Mouse (Mus musculus): Measurements from ENCODE around the gene Dnajb3.

Dnajb3 gene

DNA sequence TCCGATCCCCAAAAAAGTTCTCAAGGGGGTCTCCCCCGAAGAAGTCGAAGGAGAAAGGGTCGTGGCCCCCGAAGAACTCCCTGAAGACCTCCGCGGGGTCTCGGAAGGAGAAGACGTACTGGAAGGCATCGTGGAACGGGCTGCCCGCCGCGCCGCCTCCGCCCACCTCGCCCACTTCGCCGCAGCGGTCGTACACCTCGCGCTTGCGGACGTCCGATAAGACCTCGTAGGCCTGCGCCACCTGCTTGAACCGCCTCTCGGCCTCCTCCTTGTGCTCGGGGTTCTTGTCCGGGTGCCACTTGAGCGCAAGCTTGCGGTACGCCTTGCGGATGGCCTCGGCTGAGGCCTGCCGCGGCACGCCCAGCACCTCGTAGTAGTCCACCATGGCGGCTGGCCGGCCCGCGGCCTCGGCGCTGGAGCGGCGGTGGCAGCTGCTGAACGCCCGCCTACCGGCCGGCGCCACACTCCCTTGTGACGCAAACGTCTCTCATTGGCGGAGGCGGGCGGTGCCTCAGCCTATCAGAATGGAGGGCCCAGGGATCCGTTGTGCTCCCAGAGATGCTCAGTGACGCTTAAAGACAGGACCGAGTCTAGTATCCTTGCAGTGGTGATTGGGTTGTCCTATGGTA, at the start of gene Dnajb3:
Gene Dnajb3, minus strand, starts transcription at position 489 of the 629 bp plus-strand sequence.
- peak; percentile 71 to 84 for DNase-seq (ENCODE audit: low spot score in 2 of 2)

DNA sequence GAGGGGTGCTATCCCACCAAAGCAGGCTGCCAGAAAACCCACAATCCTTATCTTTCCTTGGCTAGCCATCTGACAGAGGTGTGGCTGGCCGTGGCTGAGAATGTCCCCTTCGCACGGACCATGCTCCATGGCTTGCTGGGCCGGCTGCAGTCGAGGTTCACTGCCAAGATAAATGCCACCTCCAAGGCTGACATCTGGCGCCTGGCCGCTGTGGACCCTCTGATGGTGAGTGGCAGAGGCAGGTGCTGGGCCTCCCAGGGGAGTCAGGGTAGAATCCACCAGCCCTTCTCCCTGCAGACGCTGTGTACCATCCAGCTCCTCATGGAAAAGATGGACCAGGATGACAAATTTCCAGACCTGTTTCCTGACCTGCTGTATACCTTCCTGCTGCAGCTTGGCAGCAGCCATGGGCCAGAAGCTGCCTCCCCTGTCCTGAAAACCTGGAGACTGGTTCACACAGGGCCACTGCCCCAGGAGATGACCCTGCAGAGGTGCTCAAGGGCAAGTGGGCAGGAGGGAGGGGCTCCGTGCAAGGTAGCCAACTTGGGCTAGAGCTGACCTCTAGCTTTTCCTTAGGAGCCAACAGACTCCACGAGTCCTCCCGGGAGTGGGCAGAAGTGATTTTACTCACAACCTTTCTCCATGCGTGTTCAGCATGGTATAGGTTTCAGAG, 49.3 kb upstream of the Dnajb3 start:
- DNase-seq (ENCODE audit: low spot score in 2 of 2), result no peak

DNA sequence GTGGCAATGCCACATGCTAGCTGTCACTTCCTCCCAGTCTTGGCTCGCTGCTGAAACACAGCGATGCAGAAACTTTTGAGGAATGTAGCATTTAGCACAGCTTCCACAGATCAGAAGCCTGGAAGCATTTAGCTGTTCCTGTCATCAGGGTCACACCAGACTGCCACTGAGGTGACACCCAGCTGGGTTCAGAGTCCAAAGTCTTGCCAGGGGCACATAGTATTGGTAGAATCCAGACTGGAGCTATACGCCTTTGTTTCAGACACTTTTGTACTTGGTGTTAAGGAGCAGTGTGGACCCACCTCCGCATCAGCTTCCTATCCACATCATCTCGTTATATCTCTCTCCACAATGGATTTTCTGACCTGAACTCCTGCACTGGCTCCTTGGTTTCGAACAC, 48.0 kb upstream of the Dnajb3 start:
- no peak for DNase-seq (ENCODE audit: low spot score in 2 of 2)

DNA sequence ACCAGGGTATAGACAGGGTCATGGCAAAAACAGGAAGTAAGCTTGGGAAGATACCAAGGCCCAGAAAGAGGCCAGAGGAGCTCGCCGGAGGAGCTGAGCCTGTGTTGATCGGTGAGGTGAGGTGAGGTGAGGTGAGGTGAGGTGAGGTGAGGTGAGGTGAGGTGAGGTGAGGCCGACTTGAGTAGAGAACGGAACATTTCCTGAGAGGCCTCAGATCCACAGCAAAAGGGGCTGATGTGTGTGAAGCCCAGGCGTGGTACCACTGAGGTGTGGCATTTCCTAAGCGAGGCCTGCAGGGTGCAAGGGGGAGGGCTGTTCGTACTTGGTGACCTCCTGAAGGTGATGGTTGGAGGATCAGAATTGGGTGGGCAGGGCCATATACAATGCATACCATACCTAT, 47.5 kb upstream of the Dnajb3 start:
- no peak for DNase-seq (ENCODE audit: low spot score in 2 of 2)

DNA sequence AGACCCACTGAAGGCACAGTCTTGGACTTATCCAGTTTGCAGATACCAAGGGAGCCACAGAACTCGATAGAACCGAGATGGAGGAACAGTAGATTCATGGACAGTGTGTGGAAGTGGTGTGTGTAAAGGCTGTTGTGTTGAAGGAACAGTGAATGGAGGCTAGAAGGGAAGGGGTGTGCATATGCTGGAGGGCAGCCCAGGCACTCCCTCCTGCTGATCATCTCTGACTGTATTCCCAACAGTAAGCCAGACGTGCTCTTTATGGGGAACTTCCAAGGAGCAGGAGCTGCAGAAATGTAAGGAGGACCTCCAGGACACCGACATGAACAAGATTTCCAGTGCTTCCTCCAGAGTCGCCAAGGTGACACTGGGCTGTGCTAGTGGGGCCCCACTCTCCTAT, 44.4 kb upstream of the Dnajb3 start:
- DNase-seq (ENCODE audit: low spot score in 2 of 2), result no peak

DNA sequence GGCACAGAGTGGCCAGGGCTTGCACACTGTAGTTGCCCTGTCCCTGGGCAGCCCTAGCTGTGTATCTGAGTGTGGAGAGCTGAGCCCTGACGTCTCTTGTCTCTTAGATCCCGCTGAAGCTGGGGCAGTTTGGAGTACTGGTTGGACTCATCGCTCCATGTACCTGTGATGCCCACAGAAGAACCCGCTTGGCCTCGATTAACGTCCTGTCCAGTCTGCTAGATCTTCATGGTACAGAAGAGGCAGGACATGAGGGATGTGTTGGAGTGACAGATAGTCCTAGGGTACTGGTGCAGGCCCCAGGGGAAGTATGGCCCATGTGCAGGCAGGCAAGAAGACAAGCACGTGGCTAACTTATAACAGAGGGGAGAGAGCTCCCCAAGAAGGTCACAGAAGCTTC, 44.0 kb upstream of the Dnajb3 start:
- no peak for DNase-seq (ENCODE audit: low spot score in 2 of 2)

DNA sequence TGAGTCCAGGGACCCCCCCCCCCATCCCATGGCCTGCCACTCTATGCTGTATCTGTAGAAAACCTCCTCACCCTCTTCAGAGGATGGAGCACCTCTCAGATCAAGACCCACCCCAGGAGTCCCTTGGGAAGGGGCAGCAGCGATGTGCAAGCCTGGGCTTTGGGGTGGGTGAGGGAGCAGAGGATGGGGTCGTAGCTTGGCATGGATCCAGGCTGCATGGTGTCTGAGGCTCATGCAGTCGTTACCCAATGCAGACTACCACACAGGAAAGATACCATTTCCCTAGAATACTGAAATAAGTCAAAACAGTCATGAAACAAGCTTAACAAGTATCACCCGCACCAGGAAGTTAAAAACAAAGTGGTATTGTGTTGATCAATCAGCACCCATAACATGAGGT, 43.1 kb upstream of the Dnajb3 start:
- no peak for DNase-seq (ENCODE audit: low spot score in 2 of 2)

DNA sequence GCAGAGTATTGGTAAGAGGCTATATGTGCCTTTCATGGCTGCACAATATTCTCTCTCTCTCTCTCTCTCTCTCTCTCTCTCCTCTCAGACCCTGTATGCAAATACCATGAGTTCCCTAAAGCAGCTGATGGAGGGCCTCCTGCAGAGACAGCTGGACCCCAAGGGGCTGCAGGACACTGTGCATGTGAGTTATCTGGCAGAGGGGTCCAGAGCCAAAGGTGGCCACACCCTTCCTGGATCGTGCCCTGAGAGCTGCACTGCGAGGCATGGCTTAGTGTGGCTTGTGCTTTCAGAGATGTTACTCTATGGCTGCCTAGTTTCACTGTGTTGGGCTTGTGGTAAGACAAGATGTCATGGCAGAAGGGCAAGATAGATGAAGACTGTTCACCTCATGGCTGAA, 42.1 kb upstream of the Dnajb3 start:
- no peak for DNase-seq (ENCODE audit: low spot score in 2 of 2)

DNA sequence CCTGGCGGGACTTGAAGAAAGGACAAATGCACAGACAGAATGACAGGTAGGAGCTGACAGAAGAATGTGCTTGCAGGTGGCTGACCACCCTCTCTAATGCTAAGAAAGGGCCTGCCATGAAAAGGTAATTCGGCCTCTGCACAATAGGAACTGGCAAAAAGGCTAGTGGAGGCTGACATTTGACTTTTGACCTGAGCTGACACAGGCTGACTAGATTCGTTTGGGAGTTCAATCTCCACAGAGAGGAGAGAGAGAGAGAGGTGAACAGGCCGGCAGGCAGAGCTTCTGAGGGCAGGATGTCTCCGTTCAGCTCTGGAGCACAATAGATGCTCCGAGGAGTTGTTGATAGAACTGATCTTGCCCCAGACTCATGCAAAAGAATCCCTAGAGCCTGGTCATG, 40.8 kb upstream of the Dnajb3 start:
- no peak for DNase-seq (ENCODE audit: low spot score in 2 of 2)

DNA sequence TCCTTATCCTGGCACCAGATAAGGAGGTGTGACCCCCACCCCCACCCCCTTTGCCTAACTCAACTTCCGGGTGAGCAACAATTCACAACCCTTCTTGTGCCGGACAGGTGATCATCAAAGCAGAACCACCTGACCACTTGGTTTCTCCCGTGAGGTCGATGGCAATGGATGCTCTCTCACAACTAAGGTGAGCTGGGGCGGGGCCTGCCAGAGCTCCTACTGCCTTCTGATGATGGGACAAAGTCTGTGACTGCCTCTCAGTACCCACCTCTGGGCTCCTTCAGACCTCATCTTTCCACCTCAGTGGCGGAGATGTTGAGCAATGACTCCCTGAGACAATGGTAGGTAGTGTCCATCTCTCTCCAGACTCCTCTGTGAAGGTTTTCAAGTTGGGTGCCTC, 40.3 kb upstream of the Dnajb3 start:
- no peak for DNase-seq (ENCODE audit: low spot score in 2 of 2)

DNA sequence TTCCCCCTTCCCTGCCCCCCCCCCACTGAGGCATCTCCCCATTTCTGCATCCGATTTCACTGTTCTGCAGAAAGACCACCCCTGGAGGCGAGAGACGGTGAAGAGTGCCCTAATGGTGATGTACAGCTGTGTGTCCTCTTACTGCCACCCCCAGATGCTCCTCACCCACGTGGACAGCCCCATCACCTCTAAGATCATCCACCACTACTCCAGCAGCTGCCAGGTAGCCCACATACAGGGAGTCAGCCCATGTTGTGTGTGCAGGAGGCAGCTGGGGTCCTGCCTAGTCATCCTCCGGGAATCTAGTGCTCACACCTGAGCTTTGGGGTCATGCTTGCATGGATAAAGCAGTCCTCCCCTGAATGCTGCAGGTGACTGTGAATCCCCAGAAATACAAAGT, 38.3 kb upstream of the Dnajb3 start:
- no peak for DNase-seq (ENCODE audit: low spot score in 2 of 2)

DNA sequence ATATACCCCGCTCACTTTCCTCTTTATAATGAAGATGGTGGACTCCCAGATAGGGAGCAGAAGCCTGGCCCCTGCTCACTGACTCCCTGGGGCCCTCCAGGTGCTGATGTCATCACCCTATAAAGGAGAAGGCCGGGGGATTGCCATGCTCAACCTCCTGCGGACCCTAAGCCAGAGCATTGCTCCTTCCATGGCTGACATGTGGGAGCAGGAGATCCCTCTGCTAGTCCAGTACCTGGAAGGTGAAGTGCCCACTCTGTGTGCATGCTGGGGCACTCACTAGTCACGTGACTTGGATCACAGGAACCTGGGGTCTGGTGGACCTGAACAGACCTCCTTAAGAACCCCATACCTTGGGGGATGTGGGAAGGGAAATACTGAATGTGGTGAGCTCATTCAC, 35.0 kb upstream of the Dnajb3 start:
- no peak for DNase-seq (ENCODE audit: low spot score in 2 of 2)

DNA sequence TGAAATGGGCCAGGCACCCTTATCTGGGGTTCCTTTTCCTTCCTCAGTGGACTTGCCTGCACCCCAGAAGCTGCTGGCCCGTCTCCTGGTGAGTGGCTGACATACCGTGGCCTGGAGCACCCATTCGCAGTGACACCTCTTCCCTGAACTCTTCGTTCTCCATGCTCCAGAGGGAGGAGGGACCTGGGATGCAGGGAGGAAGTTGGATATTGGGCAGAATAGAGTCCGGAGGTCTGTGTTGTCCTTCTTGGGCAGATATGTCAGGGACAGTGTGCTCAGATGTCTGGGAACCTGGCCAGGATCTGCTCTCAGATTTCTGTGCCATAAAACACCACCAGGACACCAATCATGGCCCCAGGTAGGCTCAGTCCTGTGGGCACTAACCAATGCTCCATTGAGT, 34.5 kb upstream of the Dnajb3 start:
- no peak for DNase-seq (ENCODE audit: low spot score in 2 of 2)

DNA sequence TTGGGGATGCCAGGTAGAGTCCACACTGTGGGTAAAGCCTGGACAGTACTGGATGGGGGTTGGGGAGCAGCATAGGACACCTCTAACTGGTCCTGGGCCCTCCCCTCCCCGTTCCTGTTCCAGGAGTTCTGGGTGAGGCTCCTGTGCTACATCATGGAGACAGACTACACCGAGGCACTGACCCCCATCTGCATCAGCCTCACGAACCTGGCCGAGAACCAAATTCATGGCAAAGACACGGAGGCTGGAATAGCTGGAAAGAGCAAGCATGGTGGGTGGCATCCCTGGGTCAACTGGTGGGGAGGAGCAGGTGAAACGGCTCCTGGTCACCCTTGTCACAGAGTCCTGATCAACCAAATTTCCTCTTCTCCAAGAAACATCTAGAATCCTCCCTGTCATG, 33.2 kb upstream of the Dnajb3 start:
- no peak for DNase-seq (ENCODE audit: low spot score in 2 of 2)

DNA sequence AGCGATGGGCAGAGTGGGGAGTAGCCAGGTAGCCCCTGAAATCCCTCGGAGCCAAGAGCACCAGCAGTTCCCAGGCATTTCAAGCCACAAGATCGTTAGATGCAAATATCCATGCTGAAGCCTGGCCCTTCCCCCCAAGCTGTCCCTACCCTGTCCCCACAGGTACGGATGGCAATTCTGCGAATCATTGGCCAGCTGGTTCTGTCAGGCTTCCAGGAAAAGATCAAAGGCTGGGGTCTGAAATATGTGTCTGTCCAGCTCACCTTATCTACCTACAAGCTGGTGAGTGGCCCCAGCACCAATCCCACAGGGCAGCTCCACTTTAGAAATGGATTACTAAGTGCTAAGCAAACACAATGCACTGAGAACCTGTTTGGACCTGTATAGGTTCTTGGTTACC, 31.7 kb upstream of the Dnajb3 start:
- DNase-seq (ENCODE audit: low spot score in 2 of 2), result no peak

DNA sequence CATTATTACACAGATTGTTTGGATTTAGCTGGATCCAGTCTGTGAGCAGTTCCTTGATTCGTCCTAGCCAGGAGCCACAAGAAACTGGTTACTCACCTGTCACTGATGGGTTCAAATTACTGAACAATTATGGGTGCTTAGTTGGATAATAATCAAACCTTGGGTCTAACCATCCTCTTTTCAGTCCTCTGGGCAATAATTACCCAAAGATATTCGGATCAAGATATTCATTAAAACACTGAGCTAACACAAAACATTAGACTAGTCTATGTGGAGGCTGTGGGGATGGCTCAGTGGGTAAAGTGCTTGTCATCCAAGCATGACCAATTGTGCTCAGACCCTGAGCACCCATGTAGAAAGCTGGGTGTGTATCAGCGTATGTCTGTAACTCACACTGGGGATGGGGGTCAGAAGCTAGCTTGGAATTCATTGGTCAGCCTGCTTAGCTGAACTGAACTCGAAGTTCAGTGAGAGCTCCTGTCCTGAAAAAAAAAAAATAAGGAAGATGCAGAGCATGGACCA, 30.4 kb upstream of the Dnajb3 start:
- DNase-seq (ENCODE audit: low spot score in 2 of 2), result no peak

DNA sequence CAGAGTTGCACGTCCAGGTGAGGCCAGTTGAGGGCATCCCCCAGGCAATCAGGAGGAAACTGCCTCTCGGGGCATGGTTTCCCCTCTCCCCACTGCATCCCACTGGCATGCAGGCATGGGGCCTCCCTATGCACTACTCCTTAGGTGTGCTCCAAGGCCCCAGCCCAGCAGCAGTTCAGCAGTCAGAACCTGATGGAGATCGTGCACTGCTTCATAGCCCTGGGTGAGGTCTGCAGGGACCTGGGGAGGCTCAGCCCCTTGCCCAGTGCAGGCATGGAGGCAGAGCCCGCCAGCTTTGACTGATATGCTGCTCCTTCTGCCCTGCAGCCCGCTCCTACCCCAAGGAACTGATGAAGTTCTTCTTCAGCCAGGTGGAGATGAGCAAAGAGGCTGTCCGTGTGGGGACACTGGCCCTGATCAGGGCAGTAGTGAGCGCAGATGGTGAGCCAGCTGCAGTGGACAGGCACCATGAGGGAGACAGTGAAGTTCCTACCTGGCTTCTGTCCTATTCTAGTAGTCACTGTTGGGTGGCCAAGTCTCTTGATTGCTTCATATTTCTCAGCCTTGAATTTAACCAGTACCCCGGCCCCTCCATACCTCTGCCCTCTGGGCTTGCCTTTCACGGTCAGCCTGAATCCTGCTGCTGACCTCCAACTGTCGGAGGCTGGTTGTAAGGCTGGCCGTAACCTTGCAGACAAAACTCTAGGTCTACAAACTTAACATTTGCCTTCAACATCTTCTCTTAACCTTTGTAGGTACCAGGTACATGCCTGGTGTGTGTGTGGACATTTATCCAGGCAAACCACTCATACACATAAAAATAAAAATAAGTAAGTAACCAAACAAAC, 29.7 kb upstream of the Dnajb3 start:
- no peak for DNase-seq (ENCODE audit: low spot score in 2 of 2)

DNA sequence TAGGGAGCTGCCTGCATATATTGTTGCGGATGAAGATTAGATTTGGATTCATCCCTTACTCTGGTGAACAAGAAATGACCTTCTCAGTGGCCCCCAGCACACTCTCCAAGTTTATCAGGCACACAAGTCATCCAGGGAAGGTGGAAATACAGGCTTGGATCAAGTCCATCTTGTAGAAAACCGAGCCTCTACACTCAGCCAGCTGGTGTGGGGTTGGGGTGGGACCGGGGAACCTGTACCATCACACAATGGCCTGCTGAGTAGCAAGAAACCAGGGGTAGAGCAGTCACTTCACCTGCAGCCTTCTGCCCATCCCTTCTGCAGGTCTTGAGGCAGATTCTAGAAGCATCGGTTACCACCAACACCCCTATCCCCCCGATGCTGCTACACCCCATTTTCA, 29.1 kb upstream of the Dnajb3 start:
- DNase-seq (ENCODE audit: low spot score in 2 of 2), result no peak

DNA sequence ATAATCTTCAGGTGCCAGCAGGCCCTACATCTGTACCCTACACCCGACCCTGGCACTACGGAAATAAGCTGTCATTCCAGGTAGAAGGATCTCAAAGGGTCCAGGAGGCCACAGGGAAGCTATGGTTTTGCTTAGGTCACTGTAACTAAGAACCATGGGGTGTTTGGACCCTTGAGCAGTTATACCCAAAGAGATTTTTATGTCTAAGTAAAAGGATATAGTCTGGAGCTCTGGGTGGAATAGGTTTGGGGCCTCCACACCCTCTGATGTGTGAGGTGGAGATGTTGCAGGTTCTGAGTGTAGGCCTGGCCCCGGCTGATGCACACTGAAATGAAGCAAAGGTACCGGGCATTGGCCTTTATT, 28.6 kb upstream of the Dnajb3 start:
- no peak for DNase-seq (ENCODE audit: low spot score in 2 of 2)

DNA sequence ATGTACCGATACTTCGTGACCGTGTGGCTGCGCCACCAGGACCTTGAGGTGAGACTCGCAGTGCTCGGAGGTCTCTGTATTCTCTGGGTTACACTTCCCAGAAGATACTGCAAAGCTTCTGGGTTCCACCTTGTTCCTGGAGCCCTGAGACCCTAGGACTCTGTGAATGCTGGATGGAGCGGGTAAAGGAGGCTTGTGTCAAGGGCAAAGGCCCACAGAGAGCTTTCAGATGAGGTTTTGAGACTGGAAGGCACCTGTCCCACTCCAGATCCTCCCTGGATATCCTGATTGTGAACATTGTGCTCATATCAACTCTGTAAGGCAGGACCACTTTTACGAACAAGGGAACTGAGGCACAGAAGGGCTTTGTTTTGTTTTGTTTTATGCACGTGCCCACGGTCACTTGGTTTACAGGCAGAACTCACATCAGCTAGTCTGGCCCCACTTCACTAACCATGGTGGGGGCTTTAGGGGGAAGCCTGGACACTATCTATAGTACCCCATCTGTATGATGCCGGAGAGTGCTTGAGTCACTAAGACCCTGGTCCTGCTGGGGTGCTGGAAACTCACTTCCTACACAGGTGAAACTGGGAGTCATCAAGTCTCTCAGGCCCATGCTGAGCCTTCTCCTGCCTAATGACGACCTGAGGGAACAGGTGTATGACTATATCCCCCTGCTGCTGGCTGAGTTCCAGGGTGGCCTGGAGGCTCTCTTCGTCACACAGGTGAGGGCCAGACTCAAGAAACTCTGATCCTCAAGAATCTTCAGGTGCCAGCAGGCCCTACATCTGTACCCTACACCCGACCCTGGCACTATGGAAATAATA, 28.1 kb upstream of the Dnajb3 start:
- no peak for DNase-seq (ENCODE audit: low spot score in 2 of 2)

DNA sequence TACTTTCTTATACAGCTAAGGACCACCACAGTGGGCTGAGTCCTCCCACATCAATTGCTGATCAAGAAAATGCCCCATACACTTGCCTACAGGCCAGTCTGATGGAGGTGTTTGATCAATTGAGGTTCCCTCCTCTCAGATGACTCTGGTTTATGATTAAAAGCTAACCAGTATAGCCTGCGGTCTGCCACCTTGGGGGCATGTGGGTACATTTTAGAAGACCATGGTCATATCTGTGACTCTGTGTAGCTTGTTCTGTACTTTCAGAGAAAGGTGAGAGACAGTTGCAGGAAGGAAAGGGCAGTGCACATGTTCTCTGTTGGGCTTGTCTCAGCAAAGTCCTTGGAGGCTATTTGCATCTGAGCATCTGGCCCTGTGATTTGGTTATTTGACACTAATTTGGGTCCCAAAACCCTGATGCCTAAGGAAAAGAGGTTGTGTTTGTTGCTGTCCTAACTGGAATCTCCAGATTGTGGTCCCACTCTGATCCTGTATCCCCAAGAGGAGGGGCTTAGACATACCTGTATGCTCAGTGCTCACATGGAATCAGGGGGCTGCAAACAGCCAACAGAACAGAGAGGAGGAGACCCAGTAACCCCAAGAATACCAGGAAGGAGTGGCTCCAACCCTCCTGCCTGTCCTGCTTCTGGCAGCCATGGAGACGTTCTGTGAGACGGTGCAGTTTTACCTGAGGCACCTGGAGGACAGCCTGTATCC, 27.2 kb upstream of the Dnajb3 start:
- DNase-seq (ENCODE audit: low spot score in 2 of 2), result no peak

Measured in frontal cortex, postnatal 10 days (tissue).